Mouse (Mus musculus) heart, postnatal 0 days (tissue): ENCODE results near the gene Ttn.

ENCODE experiments used
- CTCF ChIP-seq: IDR thresholded peaks from 2 replicates; pipeline ENCODE4 v1.5.1; 2016; ENCODE audit warnings: antibody characterized with exemption, control low read depth, low read depth
- EP300 ChIP-seq: IDR thresholded peaks from 2 replicates; pipeline ENCODE4 v1.6.1; 2016; ENCODE audit warnings: antibody characterized with exemption, low read depth

DNA sequence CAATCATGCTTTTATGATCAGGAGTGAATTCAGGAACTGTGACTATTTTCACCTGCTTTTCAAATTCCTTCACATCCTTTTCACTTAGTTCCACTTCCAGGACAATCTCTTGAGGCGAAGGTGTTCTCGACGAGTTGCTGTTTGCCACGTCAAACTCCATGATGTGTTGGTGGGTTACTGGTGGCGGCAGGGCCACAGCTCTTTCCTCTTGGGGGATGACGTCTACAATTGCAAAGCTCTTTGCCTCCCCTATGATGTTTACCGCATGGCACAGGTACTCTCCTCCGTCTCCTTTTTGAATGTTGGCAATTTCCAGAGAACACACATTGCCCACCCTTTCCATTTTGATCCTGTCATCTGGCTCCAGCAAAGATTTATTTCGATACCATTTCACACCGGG, 67.4 kb downstream of the Ttn start:
- no peak for TF ChIP-seq CTCF
- TF ChIP-seq EP300: no peak
